Mouse (Mus musculus) erythroblast, embryonic 14.5 days (primary cell): ENCODE results near the gene Cpm.

Experiments used
- GATA1 ChIP-seq: IDR thresholded peaks from 2 replicates; pipeline ENCODE4 v1.6.1; 2012; ENCODE audit warnings: low read length, inconsistent platforms, mixed read lengths
- TAL1 ChIP-seq: IDR thresholded peaks from 3 replicates; pipeline ENCODE4 v1.6.1; 2012; ENCODE audit warnings: low read length, inconsistent platforms, mixed read lengths

DNA sequence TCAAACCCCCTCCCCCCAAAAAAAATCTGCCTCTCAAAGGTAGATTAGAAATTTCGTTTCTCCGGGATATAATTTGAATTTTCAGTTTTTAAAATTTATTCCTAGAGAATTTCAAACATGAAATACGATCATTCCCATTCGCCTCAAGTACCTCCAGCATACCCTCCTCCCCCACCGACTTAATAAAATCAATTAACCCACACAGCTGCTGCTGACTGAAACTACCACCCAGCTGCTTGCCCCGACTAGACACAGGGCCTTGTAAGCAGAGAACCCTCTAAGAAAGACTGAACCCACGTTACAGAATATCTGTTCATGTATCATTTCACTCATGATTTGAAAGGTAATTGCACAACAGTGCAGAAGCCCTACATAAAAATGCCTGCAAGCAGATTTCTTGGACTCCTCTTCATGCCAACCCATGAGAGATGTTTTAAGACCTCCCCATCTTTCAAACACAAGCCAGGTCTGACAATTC is 16.2 kb downstream of the Cpm start:
- TF ChIP-seq GATA1 (no peak), TAL1 (no peak)
